ENCODE assay signal across 12 mouse cellular contexts in the genomic region with DNA sequence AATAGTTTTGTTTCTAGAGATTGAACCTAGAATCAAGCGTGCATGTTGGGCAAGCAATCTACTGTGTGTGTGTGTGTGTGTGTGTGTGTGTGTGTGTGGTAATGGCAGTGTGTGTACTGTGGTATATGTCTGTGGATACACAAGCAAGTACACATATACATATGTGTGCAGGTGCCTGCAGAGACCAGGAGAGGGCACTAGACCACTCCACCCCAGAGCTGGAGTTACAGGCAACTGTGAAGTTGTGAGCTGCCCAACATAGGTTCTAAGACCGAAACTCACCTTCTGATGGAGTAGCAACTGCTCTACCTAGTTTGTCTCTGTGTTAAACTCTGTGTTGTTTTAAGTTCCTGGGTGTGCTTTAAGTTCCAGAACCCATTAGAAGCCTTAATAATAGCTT.
DNase-seq lines count a peak whose midpoint lies in the region; ATAC-seq lines count a peak whose summit lies in the region.
"Had no signal": no experiment of that assay in that cellular context is flagged by ENCODE, and none has a peak within 500 bp of the region (broad histone marks: within the 10 kb centered on the region; RNA-seq: fewer than 3 reads in every experiment).

No protein-coding gene starts in this region.

- H3K9me3 ChIP-seq in embryonic facial prominence, embryonic 13.5 days = no peaks in the 10 kb centered on the region

- peak; percentile 18 to 27 for DNase-seq in cerebellum, postnatal 10 days
- DNase-seq in cerebellum, adult 18-20 months = no peak
- DNase-seq in kidney, postnatal 4 days = peak; percentile 25 to 39
- no peak for DNase-seq in kidney, postnatal 10 days
- DNase-seq in 3T3-L1 (ENCODE audit: low read depth, low spot score) = peak; percentile 13
- no peak for DNase-seq in spleen, adult 12 weeks (ENCODE audit: low spot score)
- no peak for DNase-seq in gastrocnemius, postnatal 4 days (ENCODE audit: low spot score in 2 of 2)
- DNase-seq: cerebellum, postnatal 36 days; lung, postnatal 10 days; thymus, postnatal 14 days had no signal

- peak overlapping the region; percentile 95 for H3K27ac ChIP-seq in embryonic facial prominence, embryonic 13.5 days
- H3K27ac ChIP-seq: hindbrain, embryonic 13.5 days had no signal

- no peaks in the 10 kb centered on the region for H3K27me3 ChIP-seq in embryonic facial prominence, embryonic 13.5 days
- H3K27me3 ChIP-seq: hindbrain, embryonic 13.5 days had no signal

- no peak overlapping the region for H3K9ac ChIP-seq in embryonic facial prominence, embryonic 13.5 days
- H3K9ac ChIP-seq: hindbrain, embryonic 13.5 days had no signal

- no peak overlapping the region for H3K4me2 ChIP-seq in embryonic facial prominence, embryonic 13.5 days

- no peak overlapping the region for H3K4me3 ChIP-seq in embryonic facial prominence, embryonic 13.5 days
- H3K4me3 ChIP-seq: hindbrain, embryonic 13.5 days had no signal

- no peaks in the 10 kb centered on the region for H3K36me3 ChIP-seq in embryonic facial prominence, embryonic 13.5 days
- H3K36me3 ChIP-seq: hindbrain, embryonic 13.5 days had no signal

- ATAC-seq in embryonic facial prominence, embryonic 13.5 days (ENCODE audit: insufficient number of reproducible peaks, insufficient read depth, low FRiP score, low TSS enrichment, low read depth) = no peak

- 96% methylated on average over 2 of the region's 2 CpGs for WGBS in embryonic facial prominence, embryonic 13.5 days

- peaks cover 34% of the 10 kb centered on the region for H3K4me1 ChIP-seq in embryonic facial prominence, embryonic 13.5 days

Comparison
In these comparisons a context has a peak if more than half of its experiments do, and no peak if none do; other contexts are left out.
1. DNase-seq: peak in cerebellum, postnatal 10 days (2 of 2), kidney, postnatal 4 days (2 of 2) and 3T3-L1 (single experiment); none in cerebellum, adult 18-20 months (0 of 2), kidney, postnatal 10 days (single experiment), spleen, adult 12 weeks (single experiment) and gastrocnemius, postnatal 4 days (0 of 2).